Mouse (Mus musculus): ENCODE data around the gene Gm15737.

DNA sequence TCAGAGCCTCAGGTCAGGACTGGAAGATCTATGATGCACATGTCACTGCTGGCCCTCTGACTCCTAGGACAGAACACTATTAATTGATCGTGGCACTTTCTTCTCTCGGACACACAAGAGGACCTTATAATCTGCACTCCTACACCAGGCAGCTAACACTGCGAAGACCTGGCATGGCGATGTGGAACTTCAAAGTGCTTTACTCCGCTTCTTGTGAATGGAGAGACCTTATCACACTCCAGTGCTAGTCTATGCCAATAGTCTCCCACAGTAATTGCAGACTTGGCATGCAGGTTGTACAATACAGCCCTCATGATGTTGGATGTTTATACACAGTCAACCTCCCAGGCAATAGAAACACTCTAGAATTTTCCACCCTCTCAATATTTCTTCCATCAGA lies 9.6 kb downstream of the Gm15737 start:
- no peak for TF ChIP-seq CTCF (IDR thresholded peaks at IDR 0.05; ENCODE audit: control insufficient read depth, insufficient read depth, insufficient replicate concordance, low read depth, low read length)
- TF ChIP-seq POLR2A (IDR thresholded peaks at IDR 0.05; ENCODE audit: control insufficient read depth, low read depth, low read length): no peak

Measured in testis, adult 2 months (tissue).